Mouse (Mus musculus): ENCODE measurements at regions not wholly inside any gene's neighbourhood (a gene's known extent, or its start where the extent isn't known, plus 50 kb on each side); places are given as distances from the start of the nearest gene placed in this dataset.

DNA sequence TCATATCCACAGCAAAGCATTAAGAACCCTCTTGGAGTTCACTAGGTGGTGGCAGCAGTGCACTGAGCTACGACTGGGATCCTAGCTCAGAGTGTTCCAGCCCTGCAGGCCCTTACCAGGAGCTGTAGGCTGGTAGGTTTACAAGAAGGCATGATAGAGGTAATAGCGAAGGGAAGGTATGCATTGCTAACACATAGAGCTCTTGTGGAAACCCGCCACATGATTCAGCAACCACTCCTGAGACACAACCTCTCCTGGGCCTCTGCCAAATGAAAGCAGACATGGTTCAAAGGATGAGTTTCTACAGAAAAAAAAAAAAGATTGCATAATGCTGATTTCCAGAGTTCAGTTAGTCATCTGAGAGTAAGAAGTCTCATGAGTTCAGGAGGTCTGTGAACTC is 370.5 kb upstream of the Npvf start:
- no peak for TF ChIP-seq MAFK (IDR thresholded peaks at IDR 0.05; ENCODE audit: insufficient replicate concordance, low read length)
- no peak for TF ChIP-seq CTCF (conservative IDR thresholded peaks at IDR 0.05 in 1 of 2, IDR thresholded peaks at IDR 0.05 in 1 of 2; ENCODE audit: low read depth in 2 of 2, low read length in 2 of 2)
